In the genomic region with DNA sequence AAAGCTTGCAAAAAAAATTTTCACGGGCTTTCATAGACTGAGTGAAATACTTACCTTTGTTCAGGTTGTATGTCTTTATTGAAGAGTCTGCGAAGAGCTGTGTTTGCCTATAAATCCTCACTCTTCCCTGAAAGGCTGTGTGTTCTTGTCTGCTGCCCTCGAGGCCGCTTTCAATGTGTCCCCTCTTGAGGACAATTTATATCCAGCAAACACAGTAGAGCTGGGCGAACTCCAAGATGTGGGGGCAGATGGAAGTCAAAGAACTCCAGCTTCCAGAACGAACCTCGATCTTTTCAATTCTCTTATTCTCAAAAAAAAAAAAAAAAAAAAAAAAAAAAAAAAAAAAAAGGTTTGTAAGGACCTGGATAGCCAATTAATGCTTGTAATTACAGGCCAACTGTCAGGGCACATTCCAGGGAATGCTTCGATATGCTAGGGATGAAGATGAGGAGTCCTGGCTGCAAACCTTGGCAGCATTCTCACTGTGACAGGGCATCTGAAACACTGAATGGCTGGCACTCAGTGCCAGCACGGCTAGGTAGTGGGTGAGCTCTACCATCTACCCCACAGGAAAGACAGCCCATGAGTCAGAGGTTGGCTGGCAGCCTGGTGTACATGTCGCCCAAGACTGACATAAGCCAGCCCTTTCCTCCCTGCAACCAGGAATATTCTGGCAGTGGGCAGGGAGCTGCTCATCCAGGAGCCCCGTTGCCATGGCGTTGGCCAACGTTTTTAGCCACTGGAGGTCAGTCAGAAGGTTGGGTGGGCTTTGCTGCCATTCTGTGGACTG, we compare ENCODE assay signal across 8 mouse cellular contexts. TPM values are rescaled to one million over a fixed set of nuclear protein-coding genes. Genes with fewer than 3 reads are reported as not detected.
DNase-seq lines count a peak whose midpoint lies in the region; ATAC-seq lines count a peak whose summit lies in the region.

Hdac4 (minus strand) TSS at position 340 of the 790 bp plus-strand sequence.

- no peaks in the 10 kb centered on the region for H3K9me3 ChIP-seq in neural tube, embryonic 11.5 days (ENCODE audit: control insufficient read depth, low read length)
- H3K9me3 ChIP-seq in heart, embryonic 15.5 days (replicated peaks) = no peaks in the 10 kb centered on the region

- no peak within 1 kb of the TSS for H3K27ac ChIP-seq in neural tube, embryonic 11.5 days (ENCODE audit: low read depth, low read length)
- no peak within 1 kb of the TSS for H3K27ac ChIP-seq in heart, embryonic 15.5 days

- no peaks in the 10 kb centered on the region for H3K27me3 ChIP-seq in neural tube, embryonic 11.5 days (ENCODE audit: control insufficient read depth, insufficient read depth, low read length)
- no peaks in the 10 kb centered on the region for H3K27me3 ChIP-seq in heart, embryonic 15.5 days

- ATAC-seq in neural tube, embryonic 11.5 days (ENCODE audit: insufficient read depth, low FRiP score, low TSS enrichment) = peak; percentile 53; the same call in 1 of the 2 replicates
- peak; percentile 64; the same call in 1 of the 2 replicates for ATAC-seq in heart, embryonic 15.5 days (replicated peaks; ENCODE audit: insufficient number of reproducible peaks, insufficient read depth, low FRiP score, low read depth)
- no peak for ATAC-seq in neutrophil, adult 5-6 weeks (ENCODE audit: extremely low read depth, insufficient number of reproducible peaks, low FRiP score, poor library complexity, severe bottlenecking)

- H3K36me3 ChIP-seq in neural tube, embryonic 11.5 days (ENCODE audit: control insufficient read depth, insufficient read depth, low read length) = no peaks in the 10 kb centered on the region
- H3K36me3 ChIP-seq in heart, embryonic 15.5 days = no peaks in the 10 kb centered on the region

- WGBS in neural tube, embryonic 11.5 days = 52% methylated on average over 13 of the region's 13 CpGs
- 59% methylated on average over 13 of the region's 13 CpGs for WGBS in heart, embryonic 15.5 days

- no peak within 1 kb of the TSS for H3K4me2 ChIP-seq in neural tube, embryonic 11.5 days (ENCODE audit: low read depth)
- no peak within 1 kb of the TSS for H3K4me2 ChIP-seq in heart, embryonic 15.5 days

- no peak for DNase-seq in neural tube, embryonic 11.5 days (ENCODE audit: low spot score)
- DNase-seq in neural tube, embryonic 10.5 days (ENCODE audit: extremely low spot score, low spot score) = no peak
- peak; percentile 88 for DNase-seq in adrenal gland, postnatal 14 days
- DNase-seq in fibroblast of lung, adult 2 months (ENCODE audit: low read depth) = peak; percentile 74
- DNase-seq in left cerebral cortex, adult 8-10 months (ENCODE audit: low spot score in 2 of 2) = peak in 1 of 2 experiments; percentile 63
- DNase-seq in c-Kit-positive CD71-positive TER-119-positive erythroid progenitor cells, embryonic 14.5 days (ENCODE audit: low spot score) = no peak

- H3K4me3 ChIP-seq in neural tube, embryonic 11.5 days (ENCODE audit: low read depth, low read length) = no peak within 1 kb of the TSS
- no peak within 1 kb of the TSS for H3K4me3 ChIP-seq in heart, embryonic 15.5 days

- 0 out of 2 replicates have a peak, but pooled peaks cover 6% of the 10 kb centered on the region for H3K4me1 ChIP-seq in neural tube, embryonic 11.5 days (ENCODE audit: control insufficient read depth, insufficient read depth, low read length)
- peaks cover 2% of the 10 kb centered on the region; the same call in 1 of the 2 replicates for H3K4me1 ChIP-seq in heart, embryonic 15.5 days (replicated peaks)

- no peak within 1 kb of the TSS for H3K9ac ChIP-seq in neural tube, embryonic 11.5 days (ENCODE audit: low read length)
- no peak within 1 kb of the TSS for H3K9ac ChIP-seq in heart, embryonic 15.5 days

RNA-seq across cellular contexts. Expression of gene Hdac4, which starts in this region (rescaled TPM):
- 31.1 and 32.7 TPM in 2 replicates for polyA plus RNA-seq in neural tube, embryonic 11.5 days (2014; fragmentation: Nextera tagmentation; extraction: Ambion mirVana)
- 70.1 and 70.3 TPM in 2 replicates for total RNA-seq in adrenal gland, postnatal 14 days (2021)
- polyA plus RNA-seq in heart, embryonic 15.5 days (2015; fragmentation: Nextera tagmentation; extraction: Ambion mirVana) = 10.5 and 18.7 TPM in 2 replicates
- total RNA-seq in left cerebral cortex, adult 8-10 months (2022) = 10 to 100 TPM; 81.5 to 98.0 (median 88.2) TPM
- 53.2 and 55.2 TPM in 2 replicates for total RNA-seq in neutrophil, adult 5-6 weeks (2017)

Comparison
In these comparisons a context has a peak if more than half of its experiments do, and no peak if none do; other contexts are left out.
1. DNase-seq: peak in adrenal gland, postnatal 14 days (single experiment) and fibroblast of lung, adult 2 months (single experiment); none in neural tube, embryonic 11.5 days (single experiment), neural tube, embryonic 10.5 days (single experiment) and c-Kit-positive CD71-positive TER-119-positive erythroid progenitor cells, embryonic 14.5 days (single experiment).